Mouse (Mus musculus): Measurements from ENCODE around the gene Nufip2. TPM values are rescaled to one million over a fixed set of nuclear protein-coding genes. Genes with fewer than 3 reads are reported as not detected.

The Nufip2 gene
- polyA plus RNA-seq, 1 experiment from 2014 or later, result 3.9 TPM

Other genes starting within 250 kb of the Nufip2 start
- 0.07 and 0.21 TPM in 2 replicates for gene Coro6, start 223.7 kb upstream of the Nufip2 start, polyA plus RNA-seq (2016; fragmentation: Nextera tagmentation; extraction: Ambion mirVana)
- gene Ankrd13b, start 196.5 kb upstream of the Nufip2 start, polyA plus RNA-seq (2016; fragmentation: Nextera tagmentation; extraction: Ambion mirVana), result 9.2 and 9.4 TPM in 2 replicates
- 12.2 and 12.8 TPM in 2 replicates for gene Git1, start 192.6 kb upstream of the Nufip2 start, polyA plus RNA-seq (2016; fragmentation: Nextera tagmentation; extraction: Ambion mirVana)
- gene Abhd15, start 171.0 kb upstream of the Nufip2 start, polyA plus RNA-seq (2016; fragmentation: Nextera tagmentation; extraction: Ambion mirVana), result 4.7 and 5.5 TPM in 2 replicates
- gene Trp53i13, start 170.2 kb upstream of the Nufip2 start, polyA plus RNA-seq (2016; fragmentation: Nextera tagmentation; extraction: Ambion mirVana), result 30.4 and 32.7 TPM in 2 replicates
- gene Gm10392, start 167.0 kb upstream of the Nufip2 start, polyA plus RNA-seq (2016; fragmentation: Nextera tagmentation; extraction: Ambion mirVana), result 0.10 TPM in 2 replicates
- 14.8 and 15.1 TPM in 2 replicates for gene Taok1, start 78.3 kb upstream of the Nufip2 start, polyA plus RNA-seq (2016; fragmentation: Nextera tagmentation; extraction: Ambion mirVana)
- 0.21 and 0.73 TPM in 2 replicates for gene Cryba1, start 39.1 kb downstream of the Nufip2 start, polyA plus RNA-seq (2016; fragmentation: Nextera tagmentation; extraction: Ambion mirVana)
- gene Myo18a, start 77.1 kb downstream of the Nufip2 start, polyA plus RNA-seq (2016; fragmentation: Nextera tagmentation; extraction: Ambion mirVana), result 25.9 and 26.4 TPM in 2 replicates
- 0.92 and 1.2 TPM in 2 replicates for gene Gm10277, start 101.6 kb downstream of the Nufip2 start, polyA plus RNA-seq (2016; fragmentation: Nextera tagmentation; extraction: Ambion mirVana)
- gene Pipox, start 207.9 kb downstream of the Nufip2 start, polyA plus RNA-seq (2016; fragmentation: Nextera tagmentation; extraction: Ambion mirVana), result 10.0 and 10.1 TPM in 2 replicates
- 2.8 and 4.3 TPM in 2 replicates for gene Sez6, start 244.6 kb downstream of the Nufip2 start, polyA plus RNA-seq (2016; fragmentation: Nextera tagmentation; extraction: Ambion mirVana)

Measured in forebrain, embryonic 10.5 days (tissue).